Mouse (Mus musculus) T-helper 1 cell (primary cell): ENCODE measurements around the gene Dnase2b.

Experiments
- in situ Hi-C: fragments of 300-600 bp; cut with MboI, MseI; formaldehyde crosslinking; loops from one replicate; pipeline ENCODE4 v1.15.1; 2025; ENCODE audit warnings: high pct_unique_total_duplicates

The Dnase2b gene

GRCm38 (mm10) chr3:146616533-146617283 is 1.3 kb upstream of the Dnase2b start:
- in situ Hi-C loops: no loop called here

- in situ Hi-C loops: no loop called here
These were observed 3.6 kb downstream of the Dnase2b start for GRCm38 (mm10) chr3:146611821-146612220.

GRCm38 (mm10) chr3:146611261-146611660 is 4.1 kb downstream of the Dnase2b start:
- in situ Hi-C loops: no loop called here

GRCm38 (mm10) chr3:146610322-146610721 is 5.1 kb downstream of the Dnase2b start:
- in situ Hi-C loops: no loop called here

GRCm38 (mm10) chr3:146607368-146607767 is 8.0 kb downstream of the Dnase2b start:
- in situ Hi-C loops: loop anchor here (10.0 kb wide), 1 partner anchor 1103 kb away; no protein-coding TSS in a partner anchor

GRCm38 (mm10) chr3:146604647-146605046 is 10.7 kb downstream of the Dnase2b start:
- in situ Hi-C loops: loop anchor here (10.0 kb wide), 1 partner anchor 1100 kb away; no protein-coding TSS in a partner anchor

GRCm38 (mm10) chr3:146602531-146602930 is 12.9 kb downstream of the Dnase2b start:
- in situ Hi-C loops: loop anchor here (10.0 kb wide), 1 partner anchor 1098 kb away; no protein-coding TSS in a partner anchor

GRCm38 (mm10) chr3:146601205-146601604 is 14.2 kb downstream of the Dnase2b start:
- in situ Hi-C loops: loop anchor here (10.0 kb wide), 1 partner anchor 1096 kb away; no protein-coding TSS in a partner anchor

GRCm38 (mm10) chr3:146599198-146599900 is 16.0 kb downstream of the Dnase2b start:
- in situ Hi-C loops: no loop called here

- in situ Hi-C loops: no loop called here
These were observed 17.0 kb downstream of the Dnase2b start for GRCm38 (mm10) chr3:146598411-146598810.

- in situ Hi-C loops: no loop called here
These were observed 18.5 kb downstream of the Dnase2b start for GRCm38 (mm10) chr3:146596864-146597263.

GRCm38 (mm10) chr3:146596387-146596786 is 19.0 kb downstream of the Dnase2b start:
- in situ Hi-C loops: no loop called here

GRCm38 (mm10) chr3:146595440-146595839 is 20.0 kb downstream of the Dnase2b start:
- in situ Hi-C loops: no loop called here

- in situ Hi-C loops: no loop called here
These were observed 23.8 kb downstream of the Dnase2b start for GRCm38 (mm10) chr3:146591601-146592000.

GRCm38 (mm10) chr3:146591159-146591558 is 24.2 kb downstream of the Dnase2b start:
- in situ Hi-C loops: no loop called here

- in situ Hi-C loops: no loop called here
These were observed 25.9 kb downstream of the Dnase2b start for GRCm38 (mm10) chr3:146589523-146589922.

GRCm38 (mm10) chr3:146586616-146587015 is 28.8 kb downstream of the Dnase2b start:
- in situ Hi-C loops: no loop called here

GRCm38 (mm10) chr3:146583908-146584307 is 31.5 kb downstream of the Dnase2b start:
- in situ Hi-C loops: no loop called here

- in situ Hi-C loops: no loop called here
These were observed 31.9 kb downstream of the Dnase2b start for GRCm38 (mm10) chr3:146583478-146583877.

GRCm38 (mm10) chr3:146580039-146580729 is 35.2 kb downstream of the Dnase2b start:
- in situ Hi-C loops: no loop called here

GRCm38 (mm10) chr3:146577591-146577990 is 37.8 kb downstream of the Dnase2b start:
- in situ Hi-C loops: no loop called here

GRCm38 (mm10) chr3:146571341-146571740 is 44.1 kb downstream of the Dnase2b start:
- in situ Hi-C loops: no loop called here
